Mouse (Mus musculus) thymus, postnatal 4 days (tissue): ENCODE data around the gene Amot.

Experiments
- DNase-seq: peaks from one replicate; pipeline ENCODE4 v3.0.0; 2021

Gene Amot

GRCm38 (mm10) chrX:145504717-145505415, at the start of gene Amot:
Gene Amot, minus strand, starts transcription at chrX:145505181.
- peak; percentile 72 for DNase-seq

DNA sequence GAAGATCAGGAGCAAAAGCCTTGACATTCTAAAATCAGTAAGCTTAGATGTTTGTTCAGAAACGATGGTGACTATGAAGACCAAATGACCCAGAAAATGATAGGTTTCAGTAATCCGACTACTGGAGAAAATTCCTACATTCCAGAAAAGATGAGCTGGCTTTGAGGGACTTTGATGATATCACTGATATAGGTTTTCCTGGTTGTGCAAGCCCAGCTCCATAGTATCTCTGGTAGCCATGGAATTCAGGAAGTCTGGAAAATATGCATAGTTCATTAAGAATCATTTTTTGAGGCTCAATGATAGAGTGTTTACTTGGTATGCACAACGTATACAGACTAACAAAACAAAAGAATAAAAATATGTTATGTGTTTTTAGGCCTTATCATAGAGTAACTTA, 40.1 kb upstream of the Amot start:
- DNase-seq, result no peak

GRCm38 (mm10) chrX:145543602-145544490, 38.9 kb upstream of the Amot start:
- no peak for DNase-seq

DNA sequence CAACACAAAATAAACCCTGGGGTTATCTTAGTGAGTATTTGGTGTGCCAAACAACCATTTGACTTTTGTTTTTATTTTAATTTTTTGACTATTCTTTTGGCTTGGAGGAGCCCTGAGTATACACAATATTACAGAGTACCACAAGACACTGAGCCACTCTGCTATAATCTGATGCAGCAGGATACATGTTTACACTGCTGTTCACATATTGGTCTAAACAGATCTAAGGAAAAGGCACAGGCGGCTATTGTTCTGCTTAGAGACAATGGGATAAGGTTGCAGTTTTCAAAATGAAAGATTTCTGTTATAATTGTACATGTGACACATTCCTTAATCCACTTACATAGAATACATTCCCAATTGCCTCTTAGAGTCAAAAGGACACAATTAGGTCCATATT, 36.1 kb upstream of the Amot start:
- DNase-seq, result no peak

GRCm38 (mm10) chrX:145540321-145540720, 35.3 kb upstream of the Amot start:
- DNase-seq, result no peak

GRCm38 (mm10) chrX:145529602-145530001, 24.6 kb upstream of the Amot start:
- DNase-seq, result no peak

- DNase-seq, result no peak
Measured at GRCm38 (mm10) chrX:145516322-145517066, 11.5 kb upstream of the Amot start.

DNA sequence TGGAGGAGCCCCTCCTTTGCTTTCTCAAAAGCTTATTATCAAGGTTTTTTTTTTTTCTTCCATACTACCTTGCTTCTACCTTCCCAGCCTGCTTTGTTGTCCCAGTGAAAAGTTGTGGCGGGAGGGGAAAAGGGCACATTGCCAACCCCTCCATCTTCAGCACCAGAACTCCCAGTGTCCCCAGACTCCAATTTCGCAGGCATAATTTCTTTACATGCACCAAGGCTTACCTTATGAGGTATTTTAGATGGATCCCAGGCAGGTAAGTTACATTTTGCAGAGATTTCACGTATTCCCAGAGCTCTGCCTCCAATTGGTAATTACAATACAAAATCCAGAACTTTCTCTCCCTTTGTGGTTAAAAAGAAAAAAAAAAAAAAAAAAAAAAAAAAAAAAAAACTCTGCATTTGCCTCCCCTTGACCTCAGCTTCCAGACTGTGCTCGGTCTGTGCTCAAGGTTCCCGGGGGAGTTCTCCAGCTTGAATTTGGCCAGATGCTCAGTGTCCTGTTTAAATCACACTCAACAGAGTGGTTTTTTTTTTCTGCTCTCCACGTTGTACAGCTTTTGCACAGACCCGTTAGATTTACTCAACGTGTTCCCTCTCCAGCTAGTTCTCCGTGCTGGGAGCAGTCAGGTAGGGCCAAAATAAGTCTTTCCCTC, 10.6 kb upstream of the Amot start:
- no peak for DNase-seq

GRCm38 (mm10) chrX:145510675-145511074, 5.7 kb upstream of the Amot start:
- DNase-seq, result no peak

DNA sequence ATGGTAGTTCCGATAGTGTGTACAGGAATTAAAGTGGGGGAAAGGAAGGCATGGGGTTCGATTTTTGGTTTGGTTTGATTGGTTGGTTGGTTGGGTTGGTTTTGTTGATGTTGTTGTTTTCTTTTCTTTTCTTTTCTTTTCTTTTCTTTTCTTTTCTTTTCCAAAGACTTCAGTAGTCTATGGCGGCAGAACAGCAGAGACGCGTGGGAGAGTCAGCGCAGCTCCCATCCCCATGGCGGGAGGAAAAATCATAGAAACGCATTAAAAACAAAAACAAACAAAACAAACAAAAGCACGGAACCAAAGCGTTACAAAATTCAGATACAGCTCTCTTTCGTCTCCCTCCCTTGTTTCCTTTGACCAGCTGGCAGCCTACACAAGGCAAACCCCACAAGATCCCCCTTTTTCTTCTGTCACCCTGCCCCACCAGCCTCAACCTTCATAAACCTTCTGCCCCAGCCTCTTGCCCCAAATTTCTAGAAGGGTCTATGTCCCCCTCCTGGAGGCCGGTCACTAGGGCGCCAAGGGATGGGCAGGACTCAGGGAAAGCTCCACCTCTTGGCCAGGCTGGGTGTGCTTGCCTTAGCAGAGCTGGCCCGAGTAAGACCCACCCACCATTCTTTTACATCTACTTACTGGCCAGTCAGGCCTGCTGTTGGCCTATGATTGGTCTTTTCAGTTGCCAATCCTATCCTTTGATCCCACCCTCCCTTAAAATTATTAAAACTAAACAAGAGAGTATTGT, 648 bp upstream of the Amot start:
- peak; percentile 27 for DNase-seq

- DNase-seq, result no peak
Measured at GRCm38 (mm10) chrX:145501666-145502355, 3.2 kb downstream of the Amot start.

DNA sequence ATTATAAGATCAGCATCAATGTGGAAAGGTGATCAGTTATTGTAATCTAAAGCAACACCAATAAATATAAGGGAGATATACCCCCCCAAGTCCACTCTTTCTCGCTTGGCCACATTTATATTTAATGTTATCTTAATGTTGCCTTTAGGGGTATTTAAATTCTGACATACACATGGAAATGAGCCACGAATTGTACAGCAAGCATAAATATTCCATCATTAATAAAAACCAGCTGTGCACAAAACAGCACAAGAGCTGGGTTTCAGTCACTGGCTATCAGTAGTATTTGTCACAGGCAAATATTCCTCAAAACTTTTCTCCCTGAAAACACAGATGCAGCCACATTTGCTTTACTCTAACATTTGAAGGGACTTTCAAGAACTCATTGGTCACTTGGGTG, 5.9 kb downstream of the Amot start:
- DNase-seq, result no peak

- DNase-seq, result no peak
Measured at GRCm38 (mm10) chrX:145498691-145499090, 6.3 kb downstream of the Amot start.

- DNase-seq, result no peak
Measured at GRCm38 (mm10) chrX:145497486-145497885, 7.5 kb downstream of the Amot start.

- no peak for DNase-seq
Measured at GRCm38 (mm10) chrX:145495381-145495780, 9.6 kb downstream of the Amot start.

GRCm38 (mm10) chrX:145490821-145491220, 14.2 kb downstream of the Amot start:
- no peak for DNase-seq

DNA sequence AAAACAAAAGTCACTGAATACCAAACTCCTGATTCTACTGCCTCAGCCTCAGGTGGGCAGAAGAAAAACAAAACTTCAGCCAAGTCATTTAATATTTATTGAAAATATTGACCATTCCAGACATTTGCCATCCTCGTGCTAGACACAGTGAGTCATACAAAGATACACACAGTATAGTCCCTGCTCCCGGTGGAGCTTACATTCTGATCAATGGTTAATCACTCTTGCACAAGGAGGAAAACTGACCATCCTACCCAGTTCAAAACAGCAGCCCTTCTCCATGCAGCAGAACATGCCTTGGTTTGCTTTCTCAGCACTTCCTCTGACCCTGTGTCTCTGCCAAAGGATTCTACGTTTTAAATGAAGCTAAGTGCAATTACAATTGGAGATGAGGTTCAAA, 14.6 kb downstream of the Amot start:
- DNase-seq, result no peak

- DNase-seq, result no peak
Measured at GRCm38 (mm10) chrX:145489950-145490349, 15.0 kb downstream of the Amot start.

- DNase-seq, result no peak
Measured at GRCm38 (mm10) chrX:145485495-145485894, 19.5 kb downstream of the Amot start.

DNA sequence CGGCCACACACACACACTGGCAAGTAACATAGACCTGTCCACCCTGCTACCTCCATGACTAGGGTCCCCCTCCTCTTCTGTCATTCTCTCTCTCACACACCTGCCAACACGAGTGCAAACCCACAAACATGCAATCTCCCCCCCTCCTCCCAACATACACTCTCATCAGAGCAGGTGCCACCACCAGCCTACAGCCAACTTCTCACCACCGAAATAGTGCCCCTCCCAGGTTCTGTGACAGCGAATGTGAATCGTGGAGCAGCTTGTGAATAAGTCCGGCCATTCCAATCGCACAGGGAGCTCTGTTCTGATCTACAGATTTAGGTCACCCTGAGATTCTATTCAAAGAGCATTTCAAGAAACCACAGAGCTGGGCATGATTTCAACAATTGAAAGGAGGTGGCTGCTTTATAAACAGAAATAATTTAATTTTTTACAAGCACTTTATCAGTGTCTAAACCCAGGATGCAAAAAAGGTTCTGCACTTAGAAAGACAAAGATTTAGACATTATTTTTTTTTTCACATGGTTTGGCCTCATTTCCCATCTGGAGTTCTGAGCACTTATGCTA, 21.4 kb downstream of the Amot start:
- no peak for DNase-seq

DNA sequence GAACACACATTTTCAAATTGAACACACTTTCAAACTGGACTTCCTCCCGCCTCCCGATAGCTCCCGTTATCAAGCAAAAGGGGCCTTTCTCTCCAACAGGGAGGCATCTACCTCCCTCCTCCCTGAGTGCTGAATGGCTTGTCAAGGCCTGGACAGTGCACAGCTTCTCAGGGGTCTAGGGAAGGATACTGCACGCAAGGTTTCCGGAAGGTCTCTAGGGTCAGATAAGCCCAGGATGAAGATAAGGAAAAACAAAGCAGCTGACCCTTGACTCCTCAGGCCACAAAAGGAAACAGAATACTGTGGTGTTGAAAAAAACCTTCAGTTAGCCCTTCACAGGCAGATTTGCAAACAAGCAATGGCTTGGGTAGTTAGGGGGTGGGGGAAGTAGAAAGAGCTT, 22.6 kb downstream of the Amot start:
- DNase-seq, result no peak
